Mouse (Mus musculus): Measurements from ENCODE around the gene Srsf7. TPM values are rescaled to one million over a fixed set of nuclear protein-coding genes. Genes with fewer than 3 reads are reported as not detected.
A peak's percentile ranks its signal among the peaks of the same experiment; 100 is the strongest.

Gene Srsf7
- polyA plus RNA-seq, 1 experiment: 148 TPM

- TF ChIP-seq CTCF (IDR thresholded peaks at IDR 0.05; ENCODE audit: borderline replicate concordance, control insufficient read depth, extremely low read depth, insufficient read depth, low read length, poor library complexity) (no peak), POLR2A (IDR thresholded peaks at IDR 0.05; ENCODE audit: control insufficient read depth, extremely low read depth, insufficient read depth, low read length, poor library complexity) (no peak)
- Histone ChIP-seq H3K36me3 (ENCODE audit: control insufficient read depth, insufficient read depth, low read length) (no peaks in the 10 kb centered on the region), H3K4me1 (replicated peaks; ENCODE audit: control insufficient read depth, insufficient read depth, low read length) (peaks cover 28% of the 10 kb centered on the region), H3K27ac (ENCODE audit: control insufficient read depth, insufficient read depth, low read length) (no peak overlapping the region), H3K4me3 (ENCODE audit: control insufficient read depth, insufficient read depth, low read length) (no peak overlapping the region), H3K27me3 (ENCODE audit: control insufficient read depth, insufficient read depth, low read length) (no peaks in the 10 kb centered on the region)
- 85% methylated on average over 3 of the region's 3 CpGs for WGBS
- DNase-seq: no peak
Measured at GRCm38 (mm10) chr17:80175966-80176365, 31.1 kb downstream of the Srsf7 start.

- peak overlapping the region; percentile 24; the same call in 1 of the 2 replicates for H3K4me3 ChIP-seq (ENCODE audit: control insufficient read depth, insufficient read depth, low read length)
- H3K4me1 ChIP-seq (replicated peaks; ENCODE audit: control insufficient read depth, insufficient read depth, low read length): peaks cover 28% of the 10 kb centered on the region
- TF ChIP-seq CTCF (IDR thresholded peaks at IDR 0.05; ENCODE audit: borderline replicate concordance, control insufficient read depth, extremely low read depth, insufficient read depth, low read length, poor library complexity) (no peak), POLR2A (IDR thresholded peaks at IDR 0.05; ENCODE audit: control insufficient read depth, extremely low read depth, insufficient read depth, low read length, poor library complexity) (no peak)
- DNase-seq: no peak
- no peaks in the 10 kb centered on the region for H3K27me3 ChIP-seq (ENCODE audit: control insufficient read depth, insufficient read depth, low read length)
- H3K36me3 ChIP-seq (ENCODE audit: control insufficient read depth, insufficient read depth, low read length): no peaks in the 10 kb centered on the region
- peak overlapping the region; percentile 60 for H3K27ac ChIP-seq (ENCODE audit: control insufficient read depth, insufficient read depth, low read length)
- under 1% methylated on average over 4 of the region's 4 CpGs for WGBS
Measured at GRCm38 (mm10) chr17:80175386-80175739, 31.7 kb downstream of the Srsf7 start.

- TF ChIP-seq CTCF (IDR thresholded peaks at IDR 0.05; ENCODE audit: borderline replicate concordance, control insufficient read depth, extremely low read depth, insufficient read depth, low read length, poor library complexity) (no peak), POLR2A (IDR thresholded peaks at IDR 0.05; ENCODE audit: control insufficient read depth, extremely low read depth, insufficient read depth, low read length, poor library complexity) (no peak)
- H3K27me3 ChIP-seq (ENCODE audit: control insufficient read depth, insufficient read depth, low read length): no peaks in the 10 kb centered on the region
- peaks cover 28% of the 10 kb centered on the region for H3K4me1 ChIP-seq (replicated peaks; ENCODE audit: control insufficient read depth, insufficient read depth, low read length)
- DNase-seq: peak; percentile 46
- H3K36me3 ChIP-seq (ENCODE audit: control insufficient read depth, insufficient read depth, low read length): no peaks in the 10 kb centered on the region
- WGBS: 12% methylated on average over 19 of the region's 19 CpGs
- H3K27ac ChIP-seq (ENCODE audit: control insufficient read depth, insufficient read depth, low read length): peak overlapping the region; percentile 54
- peak overlapping the region; percentile 24 for H3K4me3 ChIP-seq (ENCODE audit: control insufficient read depth, insufficient read depth, low read length)
Measured at GRCm38 (mm10) chr17:80174699-80175385, 32.3 kb downstream of the Srsf7 start.

- H3K27me3 ChIP-seq (ENCODE audit: control insufficient read depth, insufficient read depth, low read length): no peaks in the 10 kb centered on the region
- peak overlapping the region; percentile 42 for H3K27ac ChIP-seq (ENCODE audit: control insufficient read depth, insufficient read depth, low read length)
- H3K36me3 ChIP-seq (ENCODE audit: control insufficient read depth, insufficient read depth, low read length): no peaks in the 10 kb centered on the region
- H3K4me3 ChIP-seq (ENCODE audit: control insufficient read depth, insufficient read depth, low read length): no peak overlapping the region
- DNase-seq: peak; percentile 31
- 12% methylated on average over 3 of the region's 3 CpGs for WGBS
- TF ChIP-seq POLR2A (IDR thresholded peaks at IDR 0.05; ENCODE audit: control insufficient read depth, extremely low read depth, insufficient read depth, low read length, poor library complexity) (no peak), CTCF (IDR thresholded peaks at IDR 0.05; ENCODE audit: borderline replicate concordance, control insufficient read depth, extremely low read depth, insufficient read depth, low read length, poor library complexity) (no peak)
- peaks cover 30% of the 10 kb centered on the region for H3K4me1 ChIP-seq (replicated peaks; ENCODE audit: control insufficient read depth, insufficient read depth, low read length)
Measured at GRCm38 (mm10) chr17:80174146-80174545, 33.0 kb downstream of the Srsf7 start.

GRCm38 (mm10) chr17:80173708-80174107 lies 33.4 kb downstream of the Srsf7 start:
- WGBS: 73% methylated on average over 2 of the region's 2 CpGs
- Histone ChIP-seq H3K27ac (ENCODE audit: control insufficient read depth, insufficient read depth, low read length) (no peak overlapping the region), H3K27me3 (ENCODE audit: control insufficient read depth, insufficient read depth, low read length) (no peaks in the 10 kb centered on the region), H3K36me3 (ENCODE audit: control insufficient read depth, insufficient read depth, low read length) (no peaks in the 10 kb centered on the region), H3K4me3 (ENCODE audit: control insufficient read depth, insufficient read depth, low read length) (no peak overlapping the region), H3K4me1 (replicated peaks; ENCODE audit: control insufficient read depth, insufficient read depth, low read length) (peaks cover 35% of the 10 kb centered on the region)
- TF ChIP-seq POLR2A (IDR thresholded peaks at IDR 0.05; ENCODE audit: control insufficient read depth, extremely low read depth, insufficient read depth, low read length, poor library complexity) (no peak), CTCF (IDR thresholded peaks at IDR 0.05; ENCODE audit: borderline replicate concordance, control insufficient read depth, extremely low read depth, insufficient read depth, low read length, poor library complexity) (no peak)
- DNase-seq: no peak

- 90% methylated on average over 5 of the region's 5 CpGs for WGBS
- TF ChIP-seq CTCF (IDR thresholded peaks at IDR 0.05; ENCODE audit: borderline replicate concordance, control insufficient read depth, extremely low read depth, insufficient read depth, low read length, poor library complexity) (no peak), POLR2A (IDR thresholded peaks at IDR 0.05; ENCODE audit: control insufficient read depth, extremely low read depth, insufficient read depth, low read length, poor library complexity) (no peak)
Measured at GRCm38 (mm10) chr17:80172761-80173160, 34.3 kb downstream of the Srsf7 start.

More at GRCm38 (mm10) chr17:80172761-80173160, 34.3 kb downstream of the Srsf7 start:
- H3K36me3 ChIP-seq (ENCODE audit: control insufficient read depth, insufficient read depth, low read length): no peaks in the 10 kb centered on the region
- peaks cover 36% of the 10 kb centered on the region for H3K4me1 ChIP-seq (replicated peaks; ENCODE audit: control insufficient read depth, insufficient read depth, low read length)
- no peaks in the 10 kb centered on the region for H3K27me3 ChIP-seq (ENCODE audit: control insufficient read depth, insufficient read depth, low read length)
- no peak overlapping the region for H3K4me3 ChIP-seq (ENCODE audit: control insufficient read depth, insufficient read depth, low read length)
- DNase-seq: no peak
- H3K27ac ChIP-seq (ENCODE audit: control insufficient read depth, insufficient read depth, low read length): no peak overlapping the region

Measured in thymus, adult 2 months (tissue).